Mouse (Mus musculus): Measurements from ENCODE around the gene Ddx55.
"Not testable (repeated sequence)": the region's sequence is repeated elsewhere in the genome, so short reads cannot be mapped to it uniquely, and the experiment has no call there.

Ddx55 gene

GRCm38 (mm10) chr5:124538813-124539792 is 13.6 kb upstream of the Ddx55 start:
- peak; percentile 69 for DNase-seq (ENCODE audit: low spot score)

- no peak for DNase-seq (ENCODE audit: low spot score)
Observed at GRCm38 (mm10) chr5:124539905-124540304, 12.8 kb upstream of the Ddx55 start.

DNA sequence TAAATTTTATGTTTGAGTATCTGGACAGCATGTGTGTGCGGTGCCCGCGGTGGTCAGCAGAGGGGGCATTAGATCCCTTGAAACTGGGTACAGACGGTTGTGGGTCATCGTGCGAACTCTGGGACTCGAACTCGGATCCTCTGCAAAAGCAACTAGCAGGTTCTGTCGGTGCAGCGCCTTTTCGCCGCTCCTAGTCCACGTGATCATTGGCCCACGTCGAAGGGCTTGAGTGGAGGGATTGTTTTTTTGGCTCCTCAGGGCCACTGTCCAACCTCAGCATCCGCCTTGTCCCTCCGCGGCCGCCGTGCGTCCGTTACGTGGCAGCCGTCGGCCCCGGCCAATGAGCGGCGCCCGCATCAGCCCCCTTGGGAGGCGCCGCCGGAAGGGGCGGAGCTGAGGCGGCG is 12.3 kb upstream of the Ddx55 start, which contains the start of gene Tmed2:
Gene Tmed2 (plus strand): TSS at position 313 of the 404 bp plus-strand sequence.
- DNase-seq (ENCODE audit: low spot score), result peak; percentile 96

- peak; percentile 66 for DNase-seq (ENCODE audit: low spot score)
Observed at GRCm38 (mm10) chr5:124540905-124541601, 11.6 kb upstream of the Ddx55 start.

DNA sequence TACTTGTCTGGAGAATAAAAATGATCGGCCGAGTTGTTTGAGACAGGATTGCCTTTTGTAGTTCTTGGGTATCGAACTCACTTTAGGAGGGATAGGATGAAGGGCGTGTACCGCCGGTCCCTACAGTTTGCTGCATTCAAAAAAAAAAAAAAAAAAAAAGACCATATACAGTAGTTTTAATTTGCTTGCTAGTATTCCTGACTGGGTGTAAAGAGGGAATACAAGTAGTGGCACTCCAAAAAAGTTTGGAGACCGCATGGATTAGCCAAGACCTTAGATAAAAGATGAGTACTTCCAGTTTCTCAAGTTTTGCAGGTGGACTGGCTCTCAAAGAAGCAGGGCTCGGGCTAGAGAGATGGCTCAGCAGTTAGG is 11.1 kb upstream of the Ddx55 start:
- no peak for DNase-seq (ENCODE audit: low spot score)

- not testable (repeated sequence) for DNase-seq (ENCODE audit: low spot score)
Observed at GRCm38 (mm10) chr5:124550737-124551136, 1.9 kb upstream of the Ddx55 start.

DNA sequence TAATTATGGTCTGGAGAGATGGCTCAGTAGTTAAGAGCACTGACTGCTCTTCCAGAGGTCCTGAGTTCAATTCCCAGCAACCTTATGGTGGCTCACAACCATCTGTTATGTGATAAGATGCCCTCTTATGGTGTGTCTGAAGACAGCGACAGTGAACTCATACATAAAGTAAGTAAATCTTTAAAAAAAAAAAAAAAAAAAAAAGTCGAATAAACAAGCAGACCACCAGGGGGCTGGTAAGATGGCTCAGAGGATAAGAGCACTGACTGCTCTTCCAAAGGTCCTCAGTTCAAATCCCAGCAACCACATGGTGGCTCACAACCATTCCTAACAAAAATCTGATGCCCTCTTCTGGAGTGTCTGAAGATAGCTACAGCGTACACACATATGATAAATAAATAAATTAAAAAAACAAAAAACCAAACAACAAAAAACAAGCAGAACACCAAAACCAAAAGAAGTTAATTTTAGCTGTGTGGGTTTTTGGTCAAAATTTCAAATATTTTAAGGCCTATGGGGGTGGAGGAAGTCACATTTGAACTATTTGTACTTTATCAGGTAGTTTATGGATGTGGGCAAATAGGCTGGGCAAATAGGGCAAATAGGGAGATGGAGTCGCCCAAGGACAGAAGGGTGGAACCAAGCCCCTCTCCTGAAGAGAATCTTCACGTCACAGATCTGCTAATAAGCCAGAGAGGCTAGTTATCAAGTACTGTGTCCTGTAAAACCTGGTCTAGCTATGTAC is 1.1 kb upstream of the Ddx55 start:
- not testable (repeated sequence) for DNase-seq (ENCODE audit: low spot score)

DNA sequence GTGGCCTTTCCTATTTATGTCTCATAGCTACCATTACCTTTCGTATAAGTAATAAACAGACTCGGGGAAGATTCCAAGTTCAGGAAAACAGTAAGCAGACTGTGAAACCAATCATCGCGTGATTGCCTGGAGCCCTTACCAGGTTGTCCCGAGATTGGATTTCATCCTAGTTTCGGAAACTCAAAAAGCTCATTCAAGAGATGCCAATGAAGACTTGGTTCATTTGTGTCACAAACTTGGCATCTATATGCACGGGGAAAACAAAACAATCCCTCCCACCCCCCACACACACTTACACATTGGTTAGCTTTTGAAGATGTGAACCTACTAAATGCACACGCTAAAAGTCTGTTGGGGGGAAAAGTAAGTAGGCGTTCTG is 581 bp upstream of the Ddx55 start:
- no peak for DNase-seq (ENCODE audit: low spot score)

- no peak for DNase-seq (ENCODE audit: low spot score)
Observed at GRCm38 (mm10) chr5:124553607-124554006, 943 bp downstream of the Ddx55 start.

- DNase-seq (ENCODE audit: low spot score), result no peak
Observed at GRCm38 (mm10) chr5:124555145-124555544, 2.5 kb downstream of the Ddx55 start.

- no peak for DNase-seq (ENCODE audit: low spot score)
Observed at GRCm38 (mm10) chr5:124571068-124571467, 18.4 kb downstream of the Ddx55 start.

DNA sequence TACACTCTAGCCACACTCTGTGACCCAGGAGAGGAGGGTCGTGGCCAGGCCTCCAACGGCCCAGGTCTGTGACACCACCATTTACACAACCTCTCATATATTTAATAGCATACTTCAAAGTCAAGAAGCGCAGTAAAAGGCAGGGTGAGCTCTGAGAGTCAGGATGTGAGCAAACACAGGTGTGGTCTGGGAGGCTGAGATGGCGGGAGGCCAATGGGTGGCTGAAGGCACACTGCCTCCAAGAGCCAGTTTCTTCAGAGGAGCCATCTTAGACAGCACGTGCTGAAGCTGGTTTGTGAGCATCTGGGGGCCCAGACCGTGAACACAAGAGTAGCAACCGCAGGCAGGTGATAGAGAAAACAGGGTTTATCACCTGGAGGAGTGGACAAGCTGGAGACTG is 22.8 kb downstream of the Ddx55 start:
- DNase-seq (ENCODE audit: low spot score), result no peak

- DNase-seq (ENCODE audit: low spot score), result peak; percentile 89
Observed at GRCm38 (mm10) chr5:124578633-124579317, 26.1 kb downstream of the Ddx55 start, which contains the start of the genes Eif2b1 and Gtf2h3. Gene Eif2b1, minus strand, starts transcription at chr5:124579131. Gene Gtf2h3, plus strand, starts transcription at chr5:124579140.

GRCm38 (mm10) chr5:124582515-124582914 is 29.9 kb downstream of the Ddx55 start:
- no peak for DNase-seq (ENCODE audit: low spot score)

- DNase-seq (ENCODE audit: low spot score), result no peak
Observed at GRCm38 (mm10) chr5:124592768-124593167, 40.1 kb downstream of the Ddx55 start.

GRCm38 (mm10) chr5:124598224-124599174 is 45.8 kb downstream of the Ddx55 start:
- peak; percentile 92 for DNase-seq (ENCODE audit: low spot score)

GRCm38 (mm10) chr5:124599726-124600125 is 47.1 kb downstream of the Ddx55 start:
- not testable (repeated sequence) for DNase-seq (ENCODE audit: low spot score)

DNA sequence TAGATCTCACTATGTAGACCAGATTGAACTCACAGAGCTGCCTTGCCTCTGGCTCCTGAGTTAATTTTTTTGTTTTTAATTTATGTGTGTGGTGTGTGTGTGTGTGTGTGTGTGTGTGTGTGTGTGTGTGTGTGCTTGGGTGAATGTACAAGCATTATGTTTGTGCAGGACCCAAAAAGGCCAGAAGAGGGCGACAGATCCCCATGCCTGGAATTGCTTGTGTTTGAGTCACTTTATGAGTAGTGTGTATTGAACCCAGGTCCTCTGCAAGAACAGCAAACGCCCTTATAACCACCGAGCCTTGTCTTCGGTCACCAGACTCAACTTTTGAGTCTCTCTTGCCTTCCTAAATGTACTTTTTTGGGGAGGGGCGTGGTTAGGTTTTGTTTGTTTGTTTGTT is 49.7 kb downstream of the Ddx55 start:
- DNase-seq (ENCODE audit: low spot score), result peak; percentile 22

DNA sequence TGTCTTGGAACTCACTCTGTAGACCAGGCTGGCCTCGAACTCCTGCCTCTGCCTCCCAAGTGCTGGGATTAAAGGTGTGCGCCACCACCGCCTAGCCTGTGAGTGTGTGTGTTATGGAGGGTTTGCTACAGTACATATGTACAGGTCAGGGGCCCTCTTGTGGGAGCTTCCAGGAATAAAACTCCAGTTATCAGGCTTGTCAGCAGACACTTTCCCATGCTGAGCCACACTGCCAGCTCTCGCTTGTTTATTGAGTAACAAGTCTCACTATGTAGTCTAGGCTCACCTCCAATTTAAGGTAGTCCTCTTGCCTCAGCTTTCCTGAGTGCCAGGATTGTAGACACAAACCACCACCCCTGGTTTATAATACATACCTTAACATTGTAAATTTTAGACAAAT is 51.6 kb downstream of the Ddx55 start:
- no peak for DNase-seq (ENCODE audit: low spot score)

GRCm38 (mm10) chr5:124605041-124605622 is 52.5 kb downstream of the Ddx55 start:
- peak; percentile 78 for DNase-seq (ENCODE audit: low spot score)
